Mouse (Mus musculus): ENCODE measurements around the gene Myocd. TPM values are rescaled to one million over a fixed set of nuclear protein-coding genes. Genes with fewer than 3 reads are reported as not detected.
A peak's percentile ranks its signal among the peaks of the same experiment; 100 is the strongest.

Myocd gene
- polyA plus RNA-seq (2016; fragmentation: Nextera tagmentation; extraction: Ambion mirVana), result 1.3 and 2.1 TPM in 2 replicates

DNA sequence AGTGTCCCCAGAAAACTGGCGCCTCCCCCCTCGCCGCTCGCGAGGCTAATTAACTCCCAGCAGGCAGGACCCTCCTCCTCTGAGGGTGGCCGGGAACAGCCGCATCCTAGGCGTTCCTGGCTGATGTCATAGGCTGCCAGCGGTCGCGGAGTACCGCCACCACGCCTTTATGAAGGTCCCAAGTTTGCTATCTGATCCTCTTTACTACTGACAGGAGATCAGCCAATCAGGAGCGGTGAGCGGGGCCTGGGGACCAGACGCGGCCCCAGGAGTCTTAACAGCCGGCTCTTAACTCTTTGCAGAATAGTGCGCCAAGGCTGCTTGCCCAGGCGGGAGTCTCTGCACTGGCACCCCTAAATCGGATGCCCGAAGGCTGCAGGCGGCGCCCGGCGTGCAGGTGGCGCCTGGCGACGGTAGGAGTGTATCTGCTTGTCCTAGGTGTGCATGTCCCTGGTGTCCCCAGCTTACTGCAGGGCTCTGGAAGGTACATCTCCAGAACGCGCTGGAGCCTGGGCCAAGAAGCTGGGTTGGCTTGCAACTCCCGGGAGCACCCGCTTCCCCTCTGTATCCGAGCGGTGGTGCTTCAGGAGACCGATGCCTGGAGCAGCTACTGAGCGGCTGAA is at the start of gene Myocd:
Myocd (minus strand) TSS at position 139 of the 623 bp plus-strand sequence.
- Histone ChIP-seq H3K27me3 (ENCODE audit: insufficient read depth, poor library complexity, severe bottlenecking) (peaks cover 28% of the 10 kb centered on the region), H3K9me3 (no peaks in the 10 kb centered on the region), H3K4me1 (replicated peaks) (peaks cover 23% of the 10 kb centered on the region), H3K4me3 (peak within 1 kb of the TSS; percentile 59), H3K27ac (0 out of 2 replicates have a peak within 1 kb of the TSS, but pooled peaks have one; percentile 29), H3K36me3 (no peaks in the 10 kb centered on the region)
- under 1% methylated on average over 37 of the region's 37 CpGs for WGBS
- peak; percentile 74 for DNase-seq (ENCODE audit: low spot score)

DNA sequence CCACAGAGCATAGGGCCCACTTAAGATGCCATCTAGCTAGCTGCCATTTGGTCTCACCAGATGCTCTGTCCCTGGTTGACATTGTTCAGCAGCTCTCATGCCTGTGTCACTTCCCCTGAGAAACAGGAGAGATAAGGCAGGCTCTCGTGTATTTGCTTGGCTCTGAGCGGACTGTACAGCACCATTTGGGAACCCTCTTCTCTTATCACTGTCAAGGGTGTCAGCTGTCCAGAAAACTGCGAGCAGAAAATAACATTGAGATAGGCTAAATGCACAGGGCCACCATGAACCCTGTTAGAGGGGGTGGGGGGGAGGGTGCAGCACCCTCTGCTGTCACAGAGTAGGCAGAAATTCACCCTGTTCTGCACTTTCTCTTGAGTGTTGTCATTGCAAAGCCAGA is 34.0 kb upstream of the Myocd start:
- H3K4me3 ChIP-seq, result no peak overlapping the region
- WGBS, result 81% methylated on average over 3 of the region's 3 CpGs
- H3K27me3 ChIP-seq (ENCODE audit: insufficient read depth, poor library complexity, severe bottlenecking), result no peaks in the 10 kb centered on the region
- H3K9me3 ChIP-seq, result no peaks in the 10 kb centered on the region
- no peak for DNase-seq (ENCODE audit: low spot score)
- no peaks in the 10 kb centered on the region for H3K36me3 ChIP-seq
- H3K4me1 ChIP-seq (replicated peaks), result no peaks in the 10 kb centered on the region
- H3K27ac ChIP-seq, result no peak overlapping the region

DNA sequence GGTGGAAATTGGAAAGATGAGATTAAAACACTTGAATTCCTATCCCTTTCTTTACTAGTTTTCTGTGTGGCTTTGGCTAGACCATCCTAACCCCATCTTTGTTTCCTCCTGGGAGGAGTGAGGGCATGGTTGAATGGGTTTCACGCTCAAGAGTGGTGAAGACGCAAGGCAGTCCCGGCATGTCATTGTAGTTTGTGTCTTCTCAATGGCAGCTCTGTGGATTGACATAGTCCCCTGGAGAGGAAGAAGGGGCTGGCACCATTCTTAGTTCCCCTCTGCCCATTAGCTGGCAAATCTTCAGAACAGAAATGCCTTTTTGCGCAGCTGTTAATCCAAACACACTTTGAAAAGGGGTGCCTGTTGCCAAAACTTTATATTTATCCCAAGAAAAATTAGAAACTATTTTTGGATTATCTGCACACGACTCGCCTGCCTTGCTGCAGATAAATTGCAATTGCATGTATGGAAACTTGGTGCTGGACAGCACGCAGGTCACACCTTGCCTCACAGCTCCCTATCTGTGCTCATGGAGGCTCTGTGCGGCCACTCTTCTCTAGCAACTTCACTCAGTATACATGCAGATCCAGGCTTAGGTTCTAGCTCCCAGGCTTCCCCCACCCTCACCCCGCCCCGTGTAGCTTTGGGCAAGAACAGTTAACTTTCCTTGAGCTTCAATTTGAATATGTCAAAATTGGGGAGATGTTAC is 24.5 kb upstream of the Myocd start:
- Histone ChIP-seq H3K4me3 (no peak overlapping the region), H3K27ac (no peak overlapping the region), H3K4me1 (replicated peaks) (0 out of 2 replicates have a peak, but pooled peaks cover 3% of the 10 kb centered on the region), H3K27me3 (ENCODE audit: insufficient read depth, poor library complexity, severe bottlenecking) (no peaks in the 10 kb centered on the region), H3K9me3 (no peaks in the 10 kb centered on the region), H3K36me3 (no peaks in the 10 kb centered on the region)
- 86% methylated on average over 10 of the region's 10 CpGs for WGBS
- DNase-seq (ENCODE audit: low spot score), result no peak

DNA sequence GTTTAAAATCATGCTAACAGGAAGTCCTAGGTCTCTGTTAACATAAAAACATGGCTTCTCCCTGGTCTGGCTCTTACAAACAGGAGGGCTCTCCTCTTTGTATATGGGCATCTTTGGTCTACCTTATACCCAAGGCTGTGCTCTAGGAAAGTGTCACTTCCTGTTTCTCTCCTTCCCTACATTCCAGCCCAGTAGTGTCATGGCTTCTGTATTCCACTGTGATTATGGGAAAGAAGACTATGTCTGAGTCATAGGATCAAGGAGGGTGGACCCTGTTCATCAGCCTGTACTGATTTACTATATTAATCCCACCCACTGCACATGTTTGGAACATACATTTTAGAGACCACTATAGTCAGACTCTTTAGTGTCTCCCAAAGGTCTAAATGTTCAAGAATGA is 23.2 kb upstream of the Myocd start:
- Histone ChIP-seq H3K27me3 (ENCODE audit: insufficient read depth, poor library complexity, severe bottlenecking) (no peaks in the 10 kb centered on the region), H3K36me3 (no peaks in the 10 kb centered on the region), H3K9me3 (no peaks in the 10 kb centered on the region), H3K4me1 (replicated peaks) (0 out of 2 replicates have a peak, but pooled peaks cover 3% of the 10 kb centered on the region), H3K4me3 (no peak overlapping the region), H3K27ac (no peak overlapping the region)
- DNase-seq (ENCODE audit: low spot score), result no peak

GRCm38 (mm10) chr11:65287706-65288105 is 17.9 kb upstream of the Myocd start:
- Histone ChIP-seq H3K27me3 (ENCODE audit: insufficient read depth, poor library complexity, severe bottlenecking) (no peaks in the 10 kb centered on the region), H3K27ac (no peak overlapping the region), H3K4me3 (no peak overlapping the region), H3K36me3 (no peaks in the 10 kb centered on the region), H3K4me1 (replicated peaks) (no peaks in the 10 kb centered on the region), H3K9me3 (no peaks in the 10 kb centered on the region)
- WGBS, result 94% methylated on average over 8 of the region's 8 CpGs
- DNase-seq (ENCODE audit: low spot score), result no peak

DNA sequence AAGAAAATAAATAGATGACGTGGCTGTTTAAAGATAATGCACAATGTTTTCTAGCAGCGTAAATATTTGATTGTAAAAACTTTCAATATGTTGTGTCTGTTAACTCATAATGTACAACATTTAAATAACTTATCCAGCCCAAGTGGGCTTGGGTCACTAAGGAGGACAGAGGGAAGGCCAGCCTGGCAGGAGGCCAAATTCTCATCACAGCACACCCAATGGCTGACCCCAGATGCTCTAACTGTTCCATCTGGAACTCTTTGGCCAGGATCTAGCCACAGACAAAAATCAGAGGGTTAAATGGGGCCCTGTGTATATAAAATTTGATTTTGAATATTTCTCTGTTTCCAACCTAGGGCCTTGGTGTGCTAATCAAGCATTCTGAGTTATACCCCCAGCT is 16.4 kb upstream of the Myocd start:
- Histone ChIP-seq H3K9me3 (no peaks in the 10 kb centered on the region), H3K27ac (no peak overlapping the region), H3K27me3 (ENCODE audit: insufficient read depth, poor library complexity, severe bottlenecking) (no peaks in the 10 kb centered on the region), H3K4me1 (replicated peaks) (no peaks in the 10 kb centered on the region), H3K36me3 (no peaks in the 10 kb centered on the region), H3K4me3 (no peak overlapping the region)
- no peak for DNase-seq (ENCODE audit: low spot score)
- WGBS, result 94% methylated on average over 2 of the region's 2 CpGs

GRCm38 (mm10) chr11:65275441-65275840 is 5.7 kb upstream of the Myocd start:
- Histone ChIP-seq H3K4me1 (replicated peaks) (peaks cover 11% of the 10 kb centered on the region), H3K9me3 (no peaks in the 10 kb centered on the region), H3K27ac (no peak overlapping the region), H3K36me3 (no peaks in the 10 kb centered on the region), H3K27me3 (ENCODE audit: insufficient read depth, poor library complexity, severe bottlenecking) (peaks cover 15% of the 10 kb centered on the region), H3K4me3 (no peak overlapping the region)
- DNase-seq (ENCODE audit: low spot score), result no peak
- WGBS, result 88% methylated on average over 6 of the region's 6 CpGs

DNA sequence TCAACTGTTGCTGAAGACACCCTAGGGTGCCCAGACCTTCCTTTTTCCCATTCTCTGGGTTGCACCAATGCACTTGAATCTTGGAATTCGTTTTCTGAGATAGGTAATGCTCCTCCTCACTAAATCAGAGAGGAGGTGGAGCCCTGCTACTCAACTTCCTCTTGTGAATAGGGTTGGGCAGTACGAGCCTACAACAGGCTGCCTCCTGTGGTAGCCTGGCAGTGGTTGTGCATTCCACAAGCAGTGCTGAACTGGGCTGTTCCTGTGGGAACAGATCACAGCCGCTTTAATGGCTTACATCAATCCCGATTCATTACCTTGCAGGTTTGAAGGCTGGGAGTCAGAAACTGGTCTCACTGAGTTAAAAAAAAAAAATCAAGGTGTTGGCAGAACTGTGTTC is 1.2 kb upstream of the Myocd start:
- Histone ChIP-seq H3K27me3 (ENCODE audit: insufficient read depth, poor library complexity, severe bottlenecking) (peaks cover 28% of the 10 kb centered on the region), H3K4me1 (replicated peaks) (peaks cover 23% of the 10 kb centered on the region), H3K36me3 (no peaks in the 10 kb centered on the region), H3K27ac (no peak overlapping the region), H3K4me3 (no peak overlapping the region), H3K9me3 (no peaks in the 10 kb centered on the region)
- no peak for DNase-seq (ENCODE audit: low spot score)
- 23% methylated on average over 4 of the region's 4 CpGs for WGBS

GRCm38 (mm10) chr11:65268310-65268709 is 1.5 kb downstream of the Myocd start:
- 61% methylated on average over 4 of the region's 4 CpGs for WGBS
- no peaks in the 10 kb centered on the region for H3K9me3 ChIP-seq
- DNase-seq (ENCODE audit: low spot score), result no peak

GRCm38 (mm10) chr11:65263466-65263865 is 6.3 kb downstream of the Myocd start:
- Histone ChIP-seq H3K9me3 (no peaks in the 10 kb centered on the region), H3K27ac (no peak overlapping the region), H3K4me3 (no peak overlapping the region), H3K36me3 (no peaks in the 10 kb centered on the region), H3K27me3 (ENCODE audit: insufficient read depth, poor library complexity, severe bottlenecking) (peaks cover 3% of the 10 kb centered on the region), H3K4me1 (replicated peaks) (no peaks in the 10 kb centered on the region)
- DNase-seq (ENCODE audit: low spot score), result no peak
- WGBS, result 82% methylated on average over 6 of the region's 6 CpGs

More at GRCm38 (mm10) chr11:65268310-65268709, 1.5 kb downstream of the Myocd start:
- no peak overlapping the region for H3K27ac ChIP-seq
- H3K36me3 ChIP-seq, result no peaks in the 10 kb centered on the region
- no peak overlapping the region for H3K4me3 ChIP-seq
- peaks cover 23% of the 10 kb centered on the region for H3K4me1 ChIP-seq (replicated peaks)
- peaks cover 28% of the 10 kb centered on the region for H3K27me3 ChIP-seq (ENCODE audit: insufficient read depth, poor library complexity, severe bottlenecking)

- H3K36me3 ChIP-seq, result no peaks in the 10 kb centered on the region
- H3K4me3 ChIP-seq, result no peak overlapping the region
- H3K4me1 ChIP-seq (replicated peaks), result no peaks in the 10 kb centered on the region
- H3K27me3 ChIP-seq (ENCODE audit: insufficient read depth, poor library complexity, severe bottlenecking), result no peaks in the 10 kb centered on the region
- H3K27ac ChIP-seq, result no peak overlapping the region
- no peaks in the 10 kb centered on the region for H3K9me3 ChIP-seq
- DNase-seq (ENCODE audit: low spot score), result no peak
- 95% methylated on average over 4 of the region's 4 CpGs for WGBS
These were observed 10.8 kb downstream of the Myocd start for GRCm38 (mm10) chr11:65258997-65259396.

- no peak overlapping the region for H3K27ac ChIP-seq
- no peaks in the 10 kb centered on the region for H3K36me3 ChIP-seq
- H3K4me3 ChIP-seq, result no peak overlapping the region
- WGBS, result 87% methylated on average over 11 of the region's 11 CpGs
- no peak for DNase-seq (ENCODE audit: low spot score)
- H3K9me3 ChIP-seq, result no peaks in the 10 kb centered on the region
- H3K4me1 ChIP-seq (replicated peaks), result no peaks in the 10 kb centered on the region
- no peaks in the 10 kb centered on the region for H3K27me3 ChIP-seq (ENCODE audit: insufficient read depth, poor library complexity, severe bottlenecking)
These were observed 13.6 kb downstream of the Myocd start for GRCm38 (mm10) chr11:65256143-65256542.

DNA sequence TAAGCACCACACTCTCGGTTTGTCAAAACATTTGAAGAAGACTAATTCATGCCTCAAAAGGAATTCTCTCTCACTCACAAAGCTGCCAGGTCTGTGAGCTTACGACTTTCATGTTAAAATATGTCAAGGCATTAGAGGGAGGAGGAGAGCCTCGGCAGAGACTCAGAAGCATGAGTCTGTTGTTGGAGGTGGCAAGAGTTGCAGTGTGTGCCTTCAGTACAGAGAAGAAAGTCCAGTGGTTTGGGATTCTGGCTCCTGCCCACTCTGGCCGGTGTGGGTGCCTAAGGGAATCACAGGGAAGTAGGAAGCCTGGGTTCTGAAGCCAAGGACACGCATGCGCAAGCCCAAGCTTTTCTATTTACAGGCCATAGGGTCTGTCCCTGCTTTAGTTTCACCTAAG is 14.2 kb downstream of the Myocd start:
- Histone ChIP-seq H3K4me3 (no peak overlapping the region), H3K27me3 (ENCODE audit: insufficient read depth, poor library complexity, severe bottlenecking) (no peaks in the 10 kb centered on the region), H3K27ac (no peak overlapping the region), H3K4me1 (replicated peaks) (no peaks in the 10 kb centered on the region), H3K9me3 (no peaks in the 10 kb centered on the region), H3K36me3 (no peaks in the 10 kb centered on the region)
- 80% methylated on average over 6 of the region's 6 CpGs for WGBS
- no peak for DNase-seq (ENCODE audit: low spot score)
